Mouse (Mus musculus): ENCODE data around the gene Dhx36.

Gene Dhx36

DNA sequence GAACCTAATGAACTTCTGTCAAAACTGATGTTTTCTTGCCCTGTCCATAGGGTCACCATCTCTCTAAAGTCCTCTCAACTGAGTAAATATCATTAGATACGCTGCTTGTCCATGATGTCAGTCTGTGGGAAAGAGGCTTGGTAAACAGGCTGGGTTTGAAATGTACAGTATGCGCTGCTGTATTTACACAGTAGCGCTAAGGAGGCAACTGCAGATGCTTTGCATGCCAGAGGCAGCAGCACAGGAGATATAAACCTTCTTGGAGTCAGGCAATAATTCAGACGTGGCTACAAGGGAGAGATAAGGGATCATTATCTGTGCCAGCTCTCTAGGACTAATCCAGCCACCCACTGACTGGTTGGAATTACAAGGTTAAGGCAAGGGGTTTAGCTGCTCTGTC, 73.1 kb downstream of the Dhx36 start:
- DNase-seq (ENCODE audit: low read depth, low spot score), result no peak

DNA sequence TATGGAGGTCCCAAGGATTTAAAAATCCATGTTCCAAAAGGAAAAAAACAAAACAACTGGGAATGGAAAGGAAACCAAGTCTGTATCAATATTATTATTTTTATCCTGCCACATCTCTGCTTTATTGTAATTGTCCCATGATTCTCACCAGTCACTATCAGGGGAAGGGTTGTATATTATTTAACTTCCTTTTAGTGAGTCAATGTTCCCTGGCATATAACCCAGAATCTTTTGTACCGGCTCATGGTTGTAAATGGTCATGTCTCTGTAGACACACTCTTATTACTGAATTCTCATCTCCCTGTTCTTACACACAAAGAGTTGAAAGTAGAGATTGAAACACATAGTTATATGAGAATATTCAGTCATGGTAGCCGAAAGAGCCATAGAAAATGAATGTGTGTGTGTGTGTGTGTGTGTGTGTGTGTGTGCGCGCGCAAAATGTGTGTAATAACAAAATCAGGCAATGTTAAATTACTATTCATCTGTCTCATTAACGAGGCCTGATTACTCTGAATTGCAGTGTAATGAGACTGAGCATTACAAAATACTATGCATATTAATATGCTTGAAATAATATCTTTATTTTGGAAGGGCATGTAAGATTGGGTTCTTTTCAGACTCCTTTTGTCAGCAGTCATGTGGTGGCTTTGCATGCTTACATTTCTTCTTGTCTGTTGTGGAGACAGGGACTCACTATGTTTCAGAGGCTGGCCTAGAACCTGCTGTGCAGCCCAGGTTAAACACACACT, 88.2 kb downstream of the Dhx36 start:
- no peak for DNase-seq (ENCODE audit: low read depth, low spot score)
